Mouse (Mus musculus) NIH3T3 (cell line): Measurements from ENCODE around the gene Wdr17.

Experiments
- DNase-seq: peaks from one replicate; pipeline ENCODE4 v3.0.0-alpha.2; 2012; ENCODE audit warnings: low read depth

Wdr17 gene

DNA sequence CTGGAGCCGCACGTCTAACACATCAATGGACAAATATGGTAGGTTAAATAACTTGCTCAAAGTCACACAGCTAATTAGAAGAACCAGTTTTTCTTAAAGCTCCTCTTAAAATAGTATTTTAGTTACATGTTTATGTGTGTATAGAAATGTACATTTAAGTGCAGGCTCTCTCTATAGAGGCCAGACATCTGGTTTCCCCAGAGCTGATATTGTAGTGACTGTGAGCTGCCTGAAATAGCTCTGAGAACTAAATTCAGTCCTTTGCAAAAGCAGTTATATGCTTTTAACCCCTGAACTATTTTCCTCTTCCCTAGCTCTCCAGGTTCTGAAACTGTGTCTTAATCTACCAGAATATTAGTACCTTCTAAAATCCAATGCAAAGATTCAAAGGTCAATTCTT lies 289.6 kb downstream of the Wdr17 start:
- no peak for DNase-seq

- no peak for DNase-seq
These were observed 290.0 kb downstream of the Wdr17 start for GRCm38 (mm10) chr8:54596940-54597339.

DNA sequence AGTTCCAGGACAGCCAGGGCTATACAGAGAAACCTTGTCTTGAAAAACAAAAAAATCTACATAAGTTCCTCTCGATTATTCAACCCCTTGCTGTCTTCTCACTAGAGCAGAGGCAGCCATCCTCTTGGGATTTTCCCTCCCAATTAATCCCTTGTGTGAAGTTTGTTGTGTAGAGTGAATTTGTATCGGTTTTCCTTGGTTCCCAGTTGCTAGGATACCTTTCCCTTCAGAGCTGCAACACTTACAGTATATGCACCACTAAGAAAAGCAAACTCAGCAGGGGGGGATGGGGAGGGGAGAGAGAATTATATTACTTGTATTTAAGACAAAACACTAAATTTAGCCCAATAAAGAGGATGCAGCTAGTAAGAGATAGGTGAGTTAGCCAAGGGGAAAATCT lies 290.9 kb downstream of the Wdr17 start:
- no peak for DNase-seq

DNA sequence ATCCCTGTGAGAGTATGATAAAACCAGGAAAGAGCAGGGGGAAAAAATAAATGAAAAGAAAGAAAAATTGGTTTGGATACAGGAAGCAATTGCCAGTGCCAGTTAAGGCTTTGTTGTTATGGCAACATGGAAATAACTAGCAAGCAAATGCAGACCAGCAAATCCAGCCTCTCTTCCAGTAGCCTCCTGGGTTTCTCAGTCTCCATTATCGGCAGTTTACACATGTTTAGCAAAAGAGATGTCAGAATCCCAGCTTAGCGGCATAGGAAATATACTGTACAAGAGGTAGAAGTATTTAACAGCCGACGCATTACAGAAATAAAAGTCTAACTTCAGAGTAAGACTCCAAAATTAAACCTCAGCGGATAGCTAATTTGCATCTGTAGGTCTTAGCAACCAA lies 292.4 kb downstream of the Wdr17 start:
- no peak for DNase-seq

- no peak for DNase-seq
These were observed 304.1 kb downstream of the Wdr17 start for GRCm38 (mm10) chr8:54582886-54583285.

DNA sequence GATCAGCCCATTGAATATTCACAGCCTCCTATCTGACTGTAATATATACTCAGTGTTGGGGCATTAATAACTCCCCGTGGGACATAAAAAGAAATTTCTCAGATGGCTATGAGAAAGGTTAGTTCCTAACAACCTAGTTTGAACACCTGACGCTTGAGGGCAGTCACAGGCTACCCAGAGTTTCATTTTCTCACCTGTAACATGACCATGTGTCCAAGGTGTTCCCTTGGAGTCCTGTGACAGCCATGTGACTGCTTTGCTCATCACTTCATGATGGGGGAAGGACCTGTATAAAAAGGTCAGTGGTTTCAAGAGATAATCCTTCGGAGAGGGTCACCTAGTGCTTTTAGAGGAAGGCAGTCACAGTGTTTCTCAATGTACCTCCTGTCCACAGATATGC lies 305.5 kb downstream of the Wdr17 start:
- no peak for DNase-seq
